Mouse (Mus musculus) heart, embryonic 11.5 days (tissue): ENCODE measurements around the gene Ehmt1. TPM values are rescaled to one million over a fixed set of nuclear protein-coding genes. Genes with fewer than 3 reads are reported as not detected.

Experiments used
- ATAC-seq: fragments of 200-750 bp; cut with Nextera tagmentation; replicated peaks from 2 replicates; pipeline ENCODE4 v1.8.0; 2017; ENCODE audit warnings: moderate library complexity; ENCODE audit not compliant: insufficient number of reproducible peaks, low FRiP score, low TSS enrichment
- H3K27ac ChIP-seq: fragments of 300-500 bp; sonication (generic); 2 replicates; pipeline ENCODE4 v1.5.1; 2014; ENCODE audit warnings: mild to moderate bottlenecking, low read depth, low read length
- H3K27me3 ChIP-seq: fragments of 300-500 bp; sonication (generic); 2 replicates; pipeline ENCODE4 v1.6.1; 2014; ENCODE audit warnings: mild to moderate bottlenecking, low read length, mixed read lengths; ENCODE audit not compliant: control insufficient read depth, insufficient read depth
- H3K36me3 ChIP-seq: fragments of 300-500 bp; sonication (generic); 2 replicates; pipeline ENCODE4 v1.6.1; 2014; ENCODE audit warnings: mild to moderate bottlenecking, low read length, moderate library complexity, mixed read lengths; ENCODE audit not compliant: control insufficient read depth, insufficient read depth
- H3K4me1 ChIP-seq: fragments of 300-500 bp; sonication (generic); 2 replicates; pipeline ENCODE4 v1.6.1; 2014; ENCODE audit warnings: low read length; ENCODE audit not compliant: control insufficient read depth, insufficient read depth
- H3K4me2 ChIP-seq: fragments of 300-500 bp; sonication (generic); 2 replicates; pipeline ENCODE4 v1.6.1; 2014; ENCODE audit warnings: mild to moderate bottlenecking, moderate library complexity
- H3K4me3 ChIP-seq: fragments of 300-500 bp; sonication (generic); 2 replicates; pipeline ENCODE4 v1.5.1; 2014; ENCODE audit warnings: low read depth, low read length
- H3K9ac ChIP-seq: fragments of 300-500 bp; sonication (generic); 2 replicates; pipeline ENCODE4 v1.6.1; 2014; ENCODE audit warnings: mild to moderate bottlenecking, low read depth, low read length, moderate library complexity
- H3K9me3 ChIP-seq: fragments of 300-500 bp; sonication (generic); replicated peaks from 2 replicates; pipeline ENCODE4 v1.6.1; 2016; ENCODE audit warnings: low read length; ENCODE audit not compliant: control insufficient read depth
- WGBS: fragments of 180-500 bp; shearing (Covaris S2); extraction: QIAGEN DNeasy Blood & Tissue Kit; methylation state at CpG from one replicate; pipeline ENCODE4 v1.1.7; 2014; ENCODE audit not compliant: insufficient replicate concordance; 5-methylcytosine and 5-hydroxymethylcytosine counted together
- polyA plus RNA-seq: library from polyadenylated mRNA; unstranded; fragments of >200 nt; fragmentation: Nextera tagmentation; extraction: Ambion mirVana; gene quantifications from 2 replicates; pipeline ENCODE4 v1.2.1, GENCODE M21; 2014

The Ehmt1 gene
- polyA plus RNA-seq, 1 experiment from 2014 or later, result 53.8 TPM

- no peak overlapping the region for H3K4me3 ChIP-seq
- H3K9me3 ChIP-seq, result no peaks in the 10 kb centered on the region
- WGBS, result 49% methylated on average over 2 of the region's 2 CpGs
- no peaks in the 10 kb centered on the region; the same call in 1 of the 2 replicates for H3K4me1 ChIP-seq
- H3K27me3 ChIP-seq, result no peaks in the 10 kb centered on the region; the same call in none of the 2 replicates
- no peaks in the 10 kb centered on the region for H3K36me3 ChIP-seq
- no peak overlapping the region for H3K4me2 ChIP-seq
- no peak overlapping the region for H3K27ac ChIP-seq
- H3K9ac ChIP-seq, result no peak overlapping the region
- ATAC-seq, result no peak
Measured at GRCm38 (mm10) chr2:24923561-24923960, 4.1 kb upstream of the Ehmt1 start.

- no peaks in the 10 kb centered on the region for H3K36me3 ChIP-seq
- H3K4me3 ChIP-seq, result peak overlapping the region; percentile 99
- H3K4me1 ChIP-seq, result peaks cover 12% of the 10 kb centered on the region
- peak overlapping the region; percentile 98 for H3K9ac ChIP-seq
- H3K9me3 ChIP-seq, result no peaks in the 10 kb centered on the region
- 10% methylated on average over 8 of the region's 8 CpGs for WGBS
- H3K27me3 ChIP-seq, result no peaks in the 10 kb centered on the region
- peak overlapping the region; percentile 57 for H3K27ac ChIP-seq
- peak overlapping the region; percentile 74 for H3K4me2 ChIP-seq
- peak; percentile 40 for ATAC-seq
Measured at GRCm38 (mm10) chr2:24919839-24920175, 393 bp upstream of the Ehmt1 start.

- Histone ChIP-seq H3K4me2 (no peak overlapping the region), H3K4me3 (no peak overlapping the region), H3K9me3 (no peaks in the 10 kb centered on the region), H3K27ac (no peak overlapping the region), H3K4me1 (peaks cover 12% of the 10 kb centered on the region), H3K9ac (no peak overlapping the region), H3K36me3 (no peaks in the 10 kb centered on the region), H3K27me3 (no peaks in the 10 kb centered on the region)
- no peak for ATAC-seq
- 88% methylated on average over 3 of the region's 3 CpGs for WGBS
Measured at GRCm38 (mm10) chr2:24914762-24915161, 4.7 kb downstream of the Ehmt1 start.

GRCm38 (mm10) chr2:24912589-24912988 is 6.8 kb downstream of the Ehmt1 start:
- H3K27me3 ChIP-seq, result no peaks in the 10 kb centered on the region
- H3K27ac ChIP-seq, result no peak overlapping the region
- H3K4me2 ChIP-seq, result no peak overlapping the region
- peaks cover 4% of the 10 kb centered on the region for H3K4me1 ChIP-seq
- no peaks in the 10 kb centered on the region for H3K36me3 ChIP-seq
- H3K4me3 ChIP-seq, result no peak overlapping the region
- no peak for ATAC-seq
- H3K9ac ChIP-seq, result no peak overlapping the region
- no peaks in the 10 kb centered on the region for H3K9me3 ChIP-seq

GRCm38 (mm10) chr2:24912189-24912588 is 7.2 kb downstream of the Ehmt1 start:
- WGBS, result 89% methylated on average over 4 of the region's 4 CpGs
- no peak for ATAC-seq
- H3K9ac ChIP-seq, result no peak overlapping the region
- H3K9me3 ChIP-seq, result no peaks in the 10 kb centered on the region
- H3K4me3 ChIP-seq, result no peak overlapping the region
- peaks cover under 1% of the 10 kb centered on the region; the same call in 1 of the 2 replicates for H3K4me1 ChIP-seq
- no peaks in the 10 kb centered on the region for H3K36me3 ChIP-seq
- no peak overlapping the region for H3K4me2 ChIP-seq
- no peaks in the 10 kb centered on the region for H3K27me3 ChIP-seq
- no peak overlapping the region for H3K27ac ChIP-seq

- Histone ChIP-seq H3K9ac (no peak overlapping the region), H3K27me3 (no peaks in the 10 kb centered on the region), H3K4me1 (peaks cover 5% of the 10 kb centered on the region), H3K36me3 (no peaks in the 10 kb centered on the region), H3K4me2 (no peak overlapping the region), H3K9me3 (no peaks in the 10 kb centered on the region), H3K4me3 (no peak overlapping the region), H3K27ac (no peak overlapping the region)
- ATAC-seq, result no peak
- WGBS, result 93% methylated on average over 4 of the region's 4 CpGs
Measured at GRCm38 (mm10) chr2:24910481-24910880, 8.9 kb downstream of the Ehmt1 start.

- no peak for ATAC-seq
- Histone ChIP-seq H3K9ac (no peak overlapping the region), H3K4me3 (no peak overlapping the region), H3K27ac (0 out of 2 replicates have a peak overlapping the region, but pooled peaks have one; percentile 7), H3K4me1 (peaks cover 9% of the 10 kb centered on the region), H3K27me3 (no peaks in the 10 kb centered on the region), H3K4me2 (no peak overlapping the region), H3K9me3 (no peaks in the 10 kb centered on the region), H3K36me3 (no peaks in the 10 kb centered on the region)
- 27% methylated on average over 2 of the region's 2 CpGs for WGBS
Measured at GRCm38 (mm10) chr2:24905653-24906155, 13.7 kb downstream of the Ehmt1 start.

- Histone ChIP-seq H3K4me1 (peaks cover 9% of the 10 kb centered on the region), H3K9me3 (no peaks in the 10 kb centered on the region), H3K9ac (no peak overlapping the region), H3K4me2 (no peak overlapping the region), H3K27ac (no peak overlapping the region), H3K27me3 (no peaks in the 10 kb centered on the region), H3K36me3 (no peaks in the 10 kb centered on the region), H3K4me3 (no peak overlapping the region)
- WGBS, result 73% methylated on average over 11 of the region's 11 CpGs
- no peak for ATAC-seq
Measured at GRCm38 (mm10) chr2:24904823-24905652, 14.4 kb downstream of the Ehmt1 start.

- Histone ChIP-seq H3K4me1 (peaks cover 9% of the 10 kb centered on the region), H3K4me3 (no peak overlapping the region), H3K4me2 (no peak overlapping the region), H3K27ac (no peak overlapping the region), H3K9ac (no peak overlapping the region), H3K36me3 (no peaks in the 10 kb centered on the region), H3K27me3 (no peaks in the 10 kb centered on the region), H3K9me3 (no peaks in the 10 kb centered on the region)
- ATAC-seq, result no peak
- WGBS, result 90% methylated on average over 6 of the region's 6 CpGs
Measured at GRCm38 (mm10) chr2:24902999-24903398, 16.4 kb downstream of the Ehmt1 start.
